16 mouse cellular contexts compared by ENCODE assay signal in the genomic region with DNA sequence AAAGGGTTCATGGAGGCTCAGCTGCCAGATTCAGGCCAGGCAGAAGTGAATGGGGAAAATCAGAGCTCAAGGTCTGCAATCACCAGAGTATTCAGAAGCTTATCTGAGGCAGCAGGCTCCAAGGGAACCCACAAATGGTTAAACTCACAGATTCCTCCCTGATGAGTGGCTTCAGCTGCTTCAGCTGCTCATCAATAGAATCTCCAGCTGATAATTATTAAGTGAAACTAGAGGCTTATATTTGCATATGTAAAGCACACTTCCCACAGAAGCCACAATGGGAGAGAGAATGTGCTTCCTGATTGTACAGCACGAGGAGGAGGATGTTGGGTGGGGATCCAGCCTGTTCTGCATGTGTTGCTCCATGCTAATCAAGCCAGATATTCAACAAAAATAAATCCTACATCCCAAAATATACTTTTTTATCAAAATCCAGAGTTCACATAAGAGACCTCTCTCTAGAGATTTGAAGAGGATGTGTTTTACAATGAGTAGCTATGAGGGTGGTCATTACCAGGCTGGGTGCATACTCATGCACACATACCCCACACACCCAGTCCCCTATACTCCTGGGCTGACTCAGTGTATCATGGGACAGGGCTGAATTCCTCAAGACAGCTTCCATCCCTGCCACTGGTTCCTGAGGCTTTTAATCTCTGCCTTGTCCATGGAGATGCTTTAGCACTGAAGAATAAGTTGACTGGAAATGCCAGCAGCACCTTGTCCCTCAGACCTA.
DNase-seq lines count a peak whose midpoint lies in the region; ATAC-seq and TF ChIP-seq lines count a peak whose summit lies in the region.
"Had no signal": no experiment of that assay in that cellular context is flagged by ENCODE, and none has a peak within 500 bp of the region (broad histone marks: within the 10 kb centered on the region; RNA-seq: fewer than 3 reads in every experiment).

No protein-coding gene starts in this region.

- no peak overlapping the region for H3K9ac ChIP-seq in forebrain, embryonic 15.5 days (replicated peaks)
- no peak overlapping the region for H3K9ac ChIP-seq in heart, adult 2 months (ENCODE audit: low read depth, low read length)
- H3K9ac ChIP-seq: limb, embryonic 13.5 days; lung, embryonic 14.5 days had no signal

- TF ChIP-seq POLR2A in heart, adult 2 months (IDR thresholded peaks at IDR 0.05; ENCODE audit: insufficient read depth, low read depth, low read length) = no peak

- DNase-seq in frontal cortex, postnatal 25 days (ENCODE audit: low spot score in 2 of 2) = no peak
- DNase-seq in Muller cell, postnatal 12 days (ENCODE audit: inconsistent ontology term) = peak; percentile 44
- DNase-seq in layer of hippocampus, postnatal 14 days (ENCODE audit: low spot score in 2 of 2) = peak; percentile 25 to 67
- DNase-seq in gastrocnemius, postnatal 36 days = no peak
- DNase-seq in lung, adult 18-20 months = no peak
- no peak for DNase-seq in heart, adult 2 months
- DNase-seq: adrenal gland, postnatal 25 days; cerebellum, adult 8-10 months; heart, postnatal 14 days; lung, embryonic 14.5 days; retina, postnatal 1 day; thymus, adult 18-20 months had no signal

- no peaks in the 10 kb centered on the region for H3K79me2 ChIP-seq in heart, adult 2 months (replicated peaks; ENCODE audit: control insufficient read depth, insufficient read depth, low read length)

- H3K4me3 ChIP-seq in forebrain, embryonic 15.5 days = no peak overlapping the region
- no peak overlapping the region for H3K4me3 ChIP-seq in heart, adult 2 months
- H3K4me3 ChIP-seq: limb, embryonic 13.5 days had no signal

- no peaks in the 10 kb centered on the region for H3K27me3 ChIP-seq in forebrain, embryonic 15.5 days
- no peaks in the 10 kb centered on the region for H3K27me3 ChIP-seq in heart, adult 2 months (ENCODE audit: control insufficient read depth, insufficient read depth, low read length)
- H3K27me3 ChIP-seq: limb, embryonic 13.5 days had no signal

- no peaks in the 10 kb centered on the region for H3K9me3 ChIP-seq in forebrain, embryonic 15.5 days
- H3K9me3 ChIP-seq: limb, embryonic 13.5 days had no signal

- ATAC-seq in frontal cortex, adult (ENCODE audit: low TSS enrichment) = peak; percentile 67
- peak; percentile 94 for ATAC-seq in forebrain, embryonic 15.5 days (replicated peaks)
- ATAC-seq: intestine, postnatal 0 days had no signal

- intact Hi-C loops in gastrocnemius, postnatal 36 days (cut with DNase I) = no loop called here
- intact Hi-C loops in heart, adult 2 months (cut with DNase I) = no loop called here

- peaks cover 12% of the 10 kb centered on the region for H3K4me1 ChIP-seq in forebrain, embryonic 15.5 days
- no peaks in the 10 kb centered on the region for H3K4me1 ChIP-seq in heart, adult 2 months (ENCODE audit: control insufficient read depth, insufficient read depth, low read length)
- H3K4me1 ChIP-seq: limb, embryonic 13.5 days had no signal

- no peak for TF ChIP-seq CTCF in heart, adult 2 months (IDR thresholded peaks at IDR 0.05)

- no peaks in the 10 kb centered on the region for H3K36me3 ChIP-seq in forebrain, embryonic 15.5 days
- H3K36me3 ChIP-seq in heart, adult 2 months (ENCODE audit: control insufficient read depth, insufficient read depth, low read length) = no peaks in the 10 kb centered on the region
- H3K36me3 ChIP-seq: limb, embryonic 13.5 days had no signal

- H3K4me2 ChIP-seq in forebrain, embryonic 15.5 days (replicated peaks) = no peak overlapping the region
- H3K4me2 ChIP-seq: limb, embryonic 13.5 days; lung, embryonic 14.5 days had no signal

- 0% methylated on average over 1 of the region's 1 CpGs for WGBS in forebrain, embryonic 15.5 days
- 30% methylated on average over 1 of the region's 1 CpGs for WGBS in heart, adult 2 months

- no peak for TF ChIP-seq EP300 in heart, adult 2 months (IDR thresholded peaks at IDR 0.05; ENCODE audit: insufficient read depth, low read depth, low read length)

- peak overlapping the region; percentile 74 for H3K27ac ChIP-seq in forebrain, embryonic 15.5 days (replicated peaks)
- no peak overlapping the region for H3K27ac ChIP-seq in heart, adult 2 months
- H3K27ac ChIP-seq: limb, embryonic 13.5 days had no signal

Comparison
In these comparisons a context has a peak if more than half of its experiments do, and no peak if none do; other contexts are left out.
1. DNase-seq: peak in Muller cell, postnatal 12 days (single experiment) and layer of hippocampus, postnatal 14 days (2 of 2); none in frontal cortex, postnatal 25 days (0 of 2), gastrocnemius, postnatal 36 days (0 of 2), lung, adult 18-20 months (0 of 2) and heart, adult 2 months (0 of 2).